Mouse (Mus musculus) 3134 (cell line): ENCODE results near the gene Dph1.

Experiments used
- DNase-seq: peaks from one replicate; pipeline ENCODE4 v3.0.0-alpha.2; 2011; ENCODE audit warnings: low spot score; ENCODE audit not compliant: insufficient read length; ENCODE audit errors: extremely low read depth

Gene Dph1

DNA sequence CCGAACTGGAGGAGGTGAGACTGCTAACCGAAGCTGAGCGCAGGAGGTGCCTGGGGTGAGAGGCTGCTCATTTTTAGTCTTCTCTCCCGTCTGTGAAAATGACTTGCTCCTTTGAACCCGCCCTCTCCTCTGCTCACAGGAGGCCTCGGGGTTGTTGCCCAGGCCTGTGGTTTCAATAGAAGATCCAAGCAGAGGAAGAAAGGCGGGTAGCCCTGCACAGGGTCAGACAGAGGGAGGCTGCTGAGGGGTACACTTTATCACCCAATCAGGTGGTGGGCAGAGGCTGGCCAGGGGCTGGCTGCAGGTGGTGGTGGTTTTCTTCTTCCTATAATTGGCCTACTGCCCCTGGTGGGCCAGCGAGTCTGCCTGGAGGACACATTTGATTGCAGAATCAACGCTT lies 13.4 kb upstream of the Dph1 start:
- no peak for DNase-seq

GRCm38 (mm10) chr11:75203926-75204325 lies 12.9 kb upstream of the Dph1 start:
- no peak for DNase-seq

DNA sequence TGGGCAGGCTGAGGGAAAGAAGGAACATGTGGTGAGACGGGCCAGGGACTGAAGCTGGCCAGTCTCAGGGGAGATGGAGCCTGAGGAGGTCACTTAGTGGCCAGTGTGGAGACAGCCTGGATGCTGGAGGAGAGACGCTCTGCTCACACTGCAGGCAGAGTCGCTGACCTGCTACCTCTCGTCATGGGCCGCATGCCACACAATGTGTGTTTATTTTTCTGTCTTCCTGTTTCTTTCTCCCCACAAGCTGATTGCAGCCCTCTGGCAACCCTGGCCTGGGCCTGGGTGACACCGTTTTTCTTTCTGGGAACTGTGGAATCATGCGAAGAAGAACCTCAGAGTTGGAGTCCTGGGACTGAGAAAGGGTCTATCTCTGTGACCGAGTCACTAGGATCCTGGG lies 10.7 kb upstream of the Dph1 start:
- DNase-seq, result no peak

DNA sequence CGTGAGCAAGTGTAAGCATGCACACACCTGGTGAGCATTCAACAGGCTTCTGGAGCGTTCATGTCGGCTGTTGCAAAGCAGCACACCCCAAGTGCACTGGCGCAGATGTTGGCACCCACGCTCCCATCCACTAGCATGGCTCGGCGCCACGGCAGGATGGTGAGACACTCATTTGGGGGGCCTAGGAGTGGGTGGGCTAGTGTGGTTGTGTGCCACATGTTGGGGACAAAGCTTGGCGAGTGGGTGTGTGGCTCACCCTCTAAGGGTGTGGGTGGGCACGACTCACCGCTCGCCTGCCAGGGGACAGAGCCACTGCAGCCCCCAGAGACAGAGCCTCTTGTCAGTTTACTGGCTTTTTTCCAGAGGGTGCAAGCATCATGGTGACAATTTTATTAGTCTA lies 9.9 kb upstream of the Dph1 start:
- DNase-seq, result no peak

DNA sequence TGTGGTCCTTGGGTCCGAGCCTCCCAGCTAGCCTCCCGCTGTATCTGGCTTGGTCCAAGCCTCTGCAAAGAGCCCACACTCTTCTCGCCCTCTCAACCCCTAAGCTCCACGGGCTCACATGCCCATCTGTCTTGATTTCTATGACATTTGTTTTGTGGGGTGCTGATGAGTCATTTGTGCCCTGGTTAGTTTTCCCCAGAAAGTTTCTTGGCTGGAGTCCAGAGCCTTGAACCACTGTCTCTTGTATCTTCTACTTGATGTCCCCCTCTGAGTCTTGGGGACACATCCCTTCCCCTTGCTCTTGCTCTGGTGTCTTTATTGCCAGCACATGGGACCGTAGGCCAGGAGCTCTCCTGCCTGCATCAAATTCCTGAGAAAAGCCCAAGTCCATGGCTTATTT lies 8.9 kb upstream of the Dph1 start:
- no peak for DNase-seq

- DNase-seq, result no peak
Measured at GRCm38 (mm10) chr11:75198792-75199191, 7.8 kb upstream of the Dph1 start.

DNA sequence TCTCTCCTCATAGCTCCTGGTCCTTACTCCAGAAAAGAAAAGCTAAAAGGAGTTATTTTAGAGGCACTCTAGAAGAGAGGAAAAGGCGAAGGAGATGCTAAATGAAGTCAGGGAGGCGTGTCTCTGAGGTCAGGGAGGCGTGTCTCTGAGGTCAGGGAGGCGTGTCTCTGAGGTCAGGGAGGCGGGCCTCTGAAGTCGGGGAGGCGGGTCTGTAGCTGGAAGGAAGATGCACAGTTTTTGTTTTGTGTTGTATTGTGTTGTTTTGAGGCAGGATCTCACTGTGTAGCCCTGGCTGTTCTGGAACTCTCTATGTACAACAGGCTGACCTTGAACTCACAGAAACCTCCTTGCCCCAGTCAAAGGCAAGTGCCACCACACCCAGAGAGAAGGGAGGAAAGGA lies 6.9 kb upstream of the Dph1 start:
- DNase-seq, result no peak

DNA sequence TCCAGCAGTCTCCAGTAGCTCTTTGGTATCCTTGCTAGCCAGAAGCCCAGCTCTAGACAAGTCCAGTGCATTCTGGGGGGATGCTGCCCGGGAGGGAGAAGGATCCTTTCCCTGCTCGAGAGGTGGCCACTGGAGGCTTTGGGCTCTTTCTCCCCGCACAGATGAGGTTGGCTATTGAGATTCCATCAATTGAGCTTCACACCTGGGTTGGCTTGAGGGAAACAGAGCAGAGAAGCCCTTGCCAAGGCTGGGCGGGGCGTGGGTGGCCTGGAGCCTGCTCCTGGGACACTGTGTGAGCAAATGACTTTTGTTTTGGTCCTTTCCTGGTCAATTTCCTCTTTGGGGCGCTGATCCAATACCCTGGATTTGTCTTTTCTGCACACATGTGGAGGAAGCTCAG lies 5.1 kb upstream of the Dph1 start:
- no peak for DNase-seq

DNA sequence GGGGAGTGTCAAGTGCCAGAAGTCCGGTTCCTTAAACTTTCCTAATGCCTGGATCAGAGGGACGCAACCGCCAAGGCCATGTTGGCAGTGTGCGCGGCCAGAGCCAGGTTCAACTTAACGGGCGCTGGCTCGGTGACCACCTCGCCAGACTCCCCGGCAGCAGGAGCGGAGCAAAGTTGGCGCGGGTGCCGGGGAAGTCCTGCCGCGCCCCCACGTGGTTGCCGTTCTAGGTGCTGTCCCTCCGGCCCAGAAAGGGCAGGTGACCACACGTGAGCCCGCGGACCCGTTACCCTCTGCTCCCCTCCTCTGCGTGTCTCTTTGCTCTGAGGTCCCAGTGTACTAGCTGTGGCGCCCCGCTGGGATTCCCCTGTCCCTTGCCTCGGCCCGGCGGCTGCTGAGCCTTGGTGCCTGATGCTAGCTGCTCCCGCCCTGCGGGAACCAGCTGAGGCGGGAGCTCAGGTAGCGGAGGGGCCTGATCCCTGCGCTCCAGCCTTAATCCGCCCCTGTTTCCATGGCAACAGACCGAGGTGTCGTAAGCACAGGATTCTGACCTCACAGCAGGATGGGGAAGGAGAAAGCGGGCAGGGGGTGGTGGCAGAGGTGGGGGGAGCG lies 3.9 kb upstream of the Dph1 start:
- DNase-seq, result no peak

DNA sequence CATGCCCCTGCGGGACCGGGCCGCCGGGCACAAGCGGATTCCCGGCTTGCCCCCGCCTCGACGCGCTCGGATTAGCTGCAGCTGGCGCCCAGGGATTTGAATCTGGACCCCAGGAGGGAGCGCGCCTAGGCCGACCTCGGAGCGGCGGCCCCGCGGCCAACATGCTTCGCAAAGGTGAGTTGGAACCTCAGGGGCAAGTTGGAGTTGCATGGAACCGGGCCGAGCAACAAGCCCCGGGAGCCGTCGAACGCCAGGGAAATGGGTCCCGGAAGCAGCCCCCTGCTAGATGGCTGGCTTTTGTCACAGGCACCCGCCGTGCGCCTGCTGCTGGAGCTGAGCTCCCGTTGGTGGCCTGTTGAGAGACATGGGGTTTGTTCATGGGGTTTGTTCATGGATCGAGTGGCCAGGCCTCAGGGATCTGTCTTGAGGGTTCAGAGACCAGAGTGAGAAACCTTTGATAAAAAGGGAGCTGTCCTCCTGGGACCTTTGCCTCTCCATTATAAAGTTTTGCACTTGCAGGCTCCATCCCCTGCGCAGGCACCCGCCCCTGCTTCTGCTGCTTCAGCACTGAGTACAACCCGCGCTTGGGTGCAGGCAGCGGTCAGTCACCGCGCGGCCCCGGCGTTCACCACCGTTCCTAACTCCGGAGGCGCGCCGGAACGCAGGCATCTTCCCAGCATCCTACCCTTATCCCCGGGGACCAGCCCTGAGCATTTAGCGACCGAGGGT lies 3.2 kb upstream of the Dph1 start:
- DNase-seq, result no peak

- DNase-seq, result no peak
Measured at GRCm38 (mm10) chr11:75193256-75194071, 2.4 kb upstream of the Dph1 start, which contains the start of gene Rtn4rl1. TSS of gene Rtn4rl1 (plus strand) at chr11:75193783.

DNA sequence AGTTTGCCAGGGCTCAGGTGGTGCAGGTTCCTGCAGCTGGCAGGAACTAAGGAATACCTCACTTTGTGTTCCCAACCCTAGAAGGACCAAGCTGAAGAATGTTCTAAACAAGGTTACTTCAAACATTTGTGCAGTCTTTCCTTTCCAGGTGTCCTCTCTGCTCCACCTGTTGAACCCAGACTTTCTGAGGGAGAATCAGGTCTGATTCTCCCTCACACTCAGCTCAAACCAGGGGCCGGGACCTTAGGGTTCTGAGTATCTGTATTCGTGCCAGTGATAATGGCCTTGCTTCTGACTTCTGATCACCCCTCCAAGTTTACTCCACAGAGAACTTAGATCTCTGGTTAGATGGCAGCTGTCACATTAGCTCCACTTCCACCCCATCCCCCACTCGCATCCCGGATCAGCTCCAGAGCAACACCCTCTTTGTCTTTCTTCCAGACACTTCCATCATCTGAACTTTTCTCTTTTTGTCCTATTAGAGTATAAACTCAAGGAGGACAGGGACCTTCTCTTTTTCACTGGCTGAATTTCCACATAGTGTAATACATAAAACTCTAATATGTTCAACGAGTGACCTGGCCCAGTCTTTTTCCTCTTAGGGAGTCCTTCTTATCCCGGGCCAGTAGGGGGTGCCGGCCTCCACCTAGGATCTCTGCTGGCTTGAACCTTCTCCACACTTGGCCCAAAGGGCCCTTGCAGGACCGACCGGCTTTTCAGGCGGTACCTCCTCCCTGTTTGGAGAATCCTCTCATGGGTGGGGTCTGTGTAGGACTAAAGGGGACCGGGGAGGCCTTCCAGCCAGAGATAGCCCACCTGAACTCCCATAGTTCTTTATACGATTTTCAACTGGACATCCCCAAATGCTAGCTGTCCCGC lies 1.5 kb upstream of the Dph1 start:
- DNase-seq, result no peak

- no peak for DNase-seq
Measured at GRCm38 (mm10) chr11:75191841-75192240, 800 bp upstream of the Dph1 start.

DNA sequence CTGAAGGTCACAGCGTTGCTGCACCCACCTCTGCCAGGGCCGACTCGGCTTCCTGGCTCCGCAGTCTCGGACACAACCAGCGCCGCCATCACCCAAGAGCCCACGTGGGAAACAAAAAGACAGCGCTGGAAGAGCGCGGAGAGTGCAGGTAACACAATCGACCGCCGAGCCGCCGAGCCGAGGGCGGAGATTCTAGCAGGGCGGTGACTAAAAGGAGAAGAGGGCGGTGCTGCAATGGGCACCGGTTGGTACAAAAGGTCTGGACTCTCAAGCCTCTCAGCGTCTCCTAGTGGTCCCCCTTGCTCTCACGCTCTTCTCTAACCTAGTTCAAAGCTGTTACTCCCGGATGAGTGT lies 693 bp downstream of the Dph1 start:
- DNase-seq, result peak; percentile 90

GRCm38 (mm10) chr11:75189713-75190370 lies 1.2 kb downstream of the Dph1 start:
- no peak for DNase-seq

DNA sequence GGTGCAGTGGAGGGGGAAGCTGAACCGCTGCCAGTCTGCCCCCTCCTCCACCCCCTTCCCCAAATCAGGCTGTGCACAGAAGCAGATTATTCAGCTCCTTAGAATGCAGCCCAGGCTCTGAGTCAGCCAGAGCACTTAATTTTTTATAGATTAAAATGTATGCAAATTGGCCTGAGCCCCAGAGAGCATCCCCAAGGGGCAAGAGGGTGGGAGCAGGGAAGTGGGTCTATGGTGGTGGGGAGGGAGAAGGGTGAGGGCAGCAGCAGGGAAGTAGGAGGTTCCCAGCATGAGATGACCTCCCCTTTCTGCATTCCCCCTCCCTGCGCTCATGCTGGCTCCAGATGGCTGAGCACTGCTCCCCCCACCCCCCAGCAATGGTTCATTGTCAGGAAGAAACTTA lies 6.1 kb downstream of the Dph1 start:
- DNase-seq, result no peak

- no peak for DNase-seq
Measured at GRCm38 (mm10) chr11:75184573-75184972, 6.5 kb downstream of the Dph1 start.

DNA sequence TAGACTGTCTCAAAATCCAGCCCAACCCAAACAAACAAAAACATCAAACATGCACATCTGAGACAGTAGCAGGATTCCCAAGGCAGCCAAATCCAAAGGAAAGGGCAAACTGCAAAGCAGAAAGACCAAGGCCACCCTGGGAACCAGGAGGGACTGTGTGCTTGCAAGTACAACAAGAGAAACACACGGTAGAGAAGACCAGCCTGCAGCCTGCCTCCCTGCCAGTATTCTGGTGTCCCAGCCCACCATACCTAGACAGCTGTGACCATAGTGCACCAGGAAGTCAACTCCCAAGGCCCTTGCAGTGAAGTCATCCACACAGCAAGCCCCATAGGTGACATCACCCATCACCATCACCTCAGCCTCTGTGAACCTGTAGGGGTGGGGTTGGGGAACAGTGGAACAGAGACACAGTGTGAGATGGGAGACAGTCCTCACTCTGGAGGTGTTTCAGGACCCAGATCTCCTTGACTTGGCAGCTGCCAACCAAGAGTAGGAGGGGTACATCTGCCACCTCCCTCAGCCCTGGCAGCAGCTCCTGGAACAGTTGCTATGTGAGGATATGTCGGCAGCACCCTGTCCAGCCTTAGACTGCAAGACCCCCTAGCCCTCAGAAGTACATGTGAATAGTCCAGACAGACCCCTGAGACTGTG lies 7.0 kb downstream of the Dph1 start:
- no peak for DNase-seq

- peak; percentile 93 for DNase-seq
Measured at GRCm38 (mm10) chr11:75178672-75179208, 12.3 kb downstream of the Dph1 start, which contains the start of gene Ovca2. TSS of gene Ovca2 (minus strand) at chr11:75178835.
